Mouse (Mus musculus): ENCODE data around the gene Xdh. TPM values are rescaled to one million over a fixed set of nuclear protein-coding genes. Genes with fewer than 3 reads are reported as not detected.

The Xdh gene
- polyA plus RNA-seq (2012; rRNA removed), result 0.16 and 0.36 TPM in 2 replicates

DNA sequence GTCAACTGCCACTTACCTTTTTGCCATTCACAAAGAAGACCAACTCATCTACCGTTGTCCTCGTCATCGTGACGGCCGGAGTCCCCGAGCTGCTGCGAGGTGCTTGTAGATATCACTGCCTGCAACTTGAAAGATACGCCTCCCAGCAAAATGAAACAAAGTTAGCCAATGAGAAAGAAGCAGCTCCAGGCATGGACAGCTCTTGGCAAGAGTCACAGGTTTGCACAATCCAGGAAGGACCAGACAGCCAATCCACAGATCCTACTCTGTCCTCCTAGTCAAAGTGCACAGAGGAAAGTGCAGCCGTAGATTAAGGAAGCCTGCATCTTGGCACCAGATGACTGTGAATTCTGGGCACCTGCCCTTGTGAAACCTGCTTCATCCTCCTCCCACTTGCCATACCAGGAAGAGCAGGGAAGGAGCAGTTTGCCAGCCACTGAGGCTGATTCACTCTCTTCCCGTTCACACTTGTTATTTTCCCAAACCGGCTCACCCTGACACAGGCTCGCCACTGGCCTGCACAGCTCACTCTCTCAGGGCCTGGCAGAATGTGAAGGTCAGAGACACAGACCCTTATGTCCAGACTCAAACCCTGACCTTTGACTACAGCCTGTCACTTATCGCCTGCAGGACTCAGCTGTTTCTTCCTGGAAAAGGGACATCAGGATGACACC lies at the start of gene Xdh:
TSS of gene Xdh (minus strand) at position 135 of the 674 bp plus-strand sequence.
- DNase-seq (ENCODE audit: low read depth), result no peak
- TF ChIP-seq CTCF (IDR thresholded peaks at IDR 0.05; ENCODE audit: borderline replicate concordance, extremely low read depth, insufficient read depth, insufficient read length) (no peak), POLR2A (IDR thresholded peaks at IDR 0.05; ENCODE audit: borderline replicate concordance, extremely low read depth, insufficient read depth, insufficient read length, poor library complexity, severe bottlenecking) (no peak)

DNA sequence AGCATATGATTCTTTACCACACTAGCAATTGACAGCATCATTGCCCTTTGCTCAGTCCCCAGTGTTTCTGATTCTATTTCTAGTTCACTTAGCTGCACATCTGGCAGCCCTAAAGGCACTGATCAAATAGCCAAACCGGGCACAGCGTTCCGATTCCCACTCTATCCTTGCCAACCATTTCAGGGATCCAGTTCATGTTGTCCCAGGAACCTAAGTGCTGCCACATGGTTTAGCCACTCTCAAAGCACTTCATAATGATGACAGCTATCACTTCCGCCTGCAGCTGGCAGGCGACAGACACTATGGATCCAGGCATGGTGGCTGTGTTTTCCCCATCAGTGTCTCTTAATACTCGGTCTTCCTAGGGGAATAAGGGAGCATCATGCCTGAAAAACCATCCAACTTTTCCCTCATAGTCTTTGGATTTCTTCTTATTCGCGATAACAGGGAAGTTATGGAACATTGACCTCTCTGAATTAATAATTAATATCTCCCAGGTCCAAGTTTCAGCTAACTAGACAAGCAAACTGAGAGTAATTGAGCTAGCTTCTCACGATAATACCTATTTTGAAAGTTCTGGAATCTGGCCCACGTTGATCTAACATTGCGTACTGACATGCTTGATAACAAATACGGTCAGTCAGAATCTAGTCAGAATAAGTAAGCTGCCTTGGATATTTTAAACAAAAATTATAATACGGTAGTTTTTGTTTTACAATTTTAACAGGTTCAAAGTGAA lies 46.1 kb upstream of the Xdh start:
- no peak for DNase-seq (ENCODE audit: low read depth)
- TF ChIP-seq POLR2A (IDR thresholded peaks at IDR 0.05; ENCODE audit: borderline replicate concordance, extremely low read depth, insufficient read depth, insufficient read length, poor library complexity, severe bottlenecking) (no peak), CTCF (IDR thresholded peaks at IDR 0.05; ENCODE audit: borderline replicate concordance, extremely low read depth, insufficient read depth, insufficient read length) (no peak)

DNA sequence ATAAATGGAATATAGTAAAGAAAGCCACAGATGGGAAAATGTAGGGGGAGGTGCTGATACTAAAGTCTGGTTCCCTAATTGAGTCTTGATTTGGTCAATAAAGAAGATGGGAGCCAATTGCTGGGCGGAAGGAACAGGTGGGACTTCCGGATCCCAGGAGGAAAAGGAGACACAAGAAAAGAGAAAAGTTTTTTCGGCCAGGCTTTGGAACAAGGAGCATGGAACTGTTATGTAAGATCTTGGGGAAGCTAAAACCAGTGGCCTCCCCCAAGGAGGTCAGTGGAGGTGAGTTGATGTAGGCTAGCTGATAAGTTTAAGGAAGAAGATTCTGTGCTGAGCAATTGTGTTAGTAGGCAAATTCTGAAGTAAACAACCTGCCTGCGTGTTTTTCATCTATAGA lies 41.3 kb upstream of the Xdh start:
- TF ChIP-seq POLR2A (IDR thresholded peaks at IDR 0.05; ENCODE audit: borderline replicate concordance, extremely low read depth, insufficient read depth, insufficient read length, poor library complexity, severe bottlenecking), result no peak
- no peak for TF ChIP-seq CTCF (IDR thresholded peaks at IDR 0.05; ENCODE audit: borderline replicate concordance, extremely low read depth, insufficient read depth, insufficient read length)
- no peak for DNase-seq (ENCODE audit: low read depth)

DNA sequence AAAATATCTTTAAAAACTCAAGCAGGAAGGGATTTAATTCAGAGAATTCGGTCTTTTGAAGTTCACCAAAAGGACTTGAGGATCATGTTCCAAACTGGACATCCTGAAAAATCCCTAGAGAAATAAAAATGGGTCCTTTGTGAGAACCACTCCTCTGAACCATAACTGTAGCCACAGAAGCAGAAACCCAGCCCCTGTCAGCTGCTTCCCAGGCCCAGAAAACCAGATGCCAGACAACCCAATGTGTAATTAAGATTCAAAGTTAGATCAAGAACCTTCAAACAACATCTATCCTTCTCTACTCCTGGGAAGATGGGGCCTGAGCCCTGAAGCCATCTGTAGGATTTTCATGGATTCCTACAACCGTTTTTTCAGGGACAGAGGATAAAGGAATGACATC lies 36.6 kb upstream of the Xdh start:
- no peak for TF ChIP-seq POLR2A (IDR thresholded peaks at IDR 0.05; ENCODE audit: borderline replicate concordance, extremely low read depth, insufficient read depth, insufficient read length, poor library complexity, severe bottlenecking)
- no peak for TF ChIP-seq CTCF (IDR thresholded peaks at IDR 0.05; ENCODE audit: borderline replicate concordance, extremely low read depth, insufficient read depth, insufficient read length)
- no peak for DNase-seq (ENCODE audit: low read depth)

DNA sequence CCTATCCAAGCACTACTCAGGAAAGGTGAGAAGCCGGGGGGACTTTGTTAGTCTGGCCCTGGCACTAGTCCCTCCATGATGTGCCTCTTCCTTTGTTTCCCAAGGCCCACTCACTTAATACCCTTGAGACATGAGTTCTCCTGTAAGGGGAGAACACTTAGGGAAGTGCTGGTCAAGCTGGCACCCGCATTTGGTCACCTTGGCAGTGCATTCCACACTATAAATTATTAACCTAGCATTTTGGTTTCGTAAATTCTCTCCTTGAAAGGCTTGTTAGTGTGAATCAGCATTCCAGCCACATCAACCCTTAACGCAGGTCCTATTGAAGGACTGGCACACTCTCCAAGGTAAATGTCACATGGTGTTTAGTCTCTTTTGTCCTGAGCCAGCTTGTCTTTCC lies 35.9 kb upstream of the Xdh start:
- TF ChIP-seq POLR2A (IDR thresholded peaks at IDR 0.05; ENCODE audit: borderline replicate concordance, extremely low read depth, insufficient read depth, insufficient read length, poor library complexity, severe bottlenecking) (no peak), CTCF (IDR thresholded peaks at IDR 0.05; ENCODE audit: borderline replicate concordance, extremely low read depth, insufficient read depth, insufficient read length) (no peak)

DNA sequence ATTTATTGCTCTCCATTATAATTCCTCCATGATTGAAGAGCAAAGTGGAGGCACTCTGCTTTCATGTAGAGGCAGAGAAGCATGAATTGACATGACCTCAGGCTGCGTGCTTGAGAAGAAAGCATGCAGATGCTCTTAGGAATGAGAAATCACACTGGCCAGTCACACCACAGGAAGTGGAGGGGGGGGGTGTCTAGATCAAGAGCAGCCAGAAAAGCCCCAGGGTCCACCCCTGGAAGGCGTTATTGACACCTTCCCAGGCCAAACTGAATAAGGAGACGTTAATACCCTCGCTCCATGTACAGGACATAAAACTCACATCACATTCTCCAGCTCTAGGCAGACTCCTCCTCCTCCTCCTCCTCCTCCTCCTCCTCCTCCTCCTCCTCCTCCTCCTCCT lies 34.5 kb upstream of the Xdh start:
- no peak for TF ChIP-seq CTCF (IDR thresholded peaks at IDR 0.05; ENCODE audit: borderline replicate concordance, extremely low read depth, insufficient read depth, insufficient read length)
- TF ChIP-seq POLR2A (IDR thresholded peaks at IDR 0.05; ENCODE audit: borderline replicate concordance, extremely low read depth, insufficient read depth, insufficient read length, poor library complexity, severe bottlenecking), result no peak
- DNase-seq (ENCODE audit: low read depth), result peak; percentile 33

More for the DNA sequence above, 35.9 kb upstream of the Xdh start:
- DNase-seq (ENCODE audit: low read depth), result no peak

DNA sequence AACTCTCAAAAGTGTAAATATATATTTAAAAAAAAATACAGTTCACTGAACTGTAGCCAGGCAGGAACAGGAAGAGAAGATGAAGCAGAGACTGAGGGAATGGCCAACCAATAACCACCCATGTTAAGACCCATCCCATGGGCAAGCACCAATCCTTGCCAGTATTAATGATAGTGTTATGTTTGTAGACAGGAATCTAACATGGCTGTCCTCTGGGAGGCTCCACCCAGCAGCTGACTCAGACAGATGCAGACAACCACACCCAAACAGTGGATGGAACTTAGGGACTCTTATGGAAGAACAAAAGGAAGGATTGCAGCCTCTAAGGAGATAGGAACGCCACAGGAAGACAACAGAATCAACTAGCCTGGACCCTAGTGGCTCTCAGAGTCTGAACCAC lies 32.9 kb upstream of the Xdh start:
- no peak for DNase-seq (ENCODE audit: low read depth)
- TF ChIP-seq POLR2A (IDR thresholded peaks at IDR 0.05; ENCODE audit: borderline replicate concordance, extremely low read depth, insufficient read depth, insufficient read length, poor library complexity, severe bottlenecking) (no peak), CTCF (IDR thresholded peaks at IDR 0.05; ENCODE audit: borderline replicate concordance, extremely low read depth, insufficient read depth, insufficient read length) (no peak)

DNA sequence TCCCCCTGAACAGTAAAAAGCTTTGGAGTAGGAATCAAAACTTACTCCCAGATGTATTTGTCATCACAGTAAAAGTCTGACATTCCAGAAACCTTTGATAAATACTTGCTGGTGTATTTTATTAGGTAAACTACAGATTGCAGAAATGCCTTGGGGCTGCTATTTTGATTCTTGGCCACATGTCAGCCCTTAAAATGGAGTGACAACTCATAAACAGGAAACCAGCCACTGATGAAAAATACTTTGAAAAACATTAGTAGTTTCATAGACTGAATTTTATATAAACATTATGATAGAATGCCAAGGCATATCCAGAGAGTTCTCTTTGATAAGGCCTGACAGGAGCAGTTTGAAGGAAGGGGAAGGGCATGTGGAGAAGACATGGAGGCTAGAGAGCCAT lies 26.1 kb upstream of the Xdh start:
- no peak for TF ChIP-seq POLR2A (IDR thresholded peaks at IDR 0.05; ENCODE audit: borderline replicate concordance, extremely low read depth, insufficient read depth, insufficient read length, poor library complexity, severe bottlenecking)
- TF ChIP-seq CTCF (IDR thresholded peaks at IDR 0.05; ENCODE audit: borderline replicate concordance, extremely low read depth, insufficient read depth, insufficient read length), result no peak

DNA sequence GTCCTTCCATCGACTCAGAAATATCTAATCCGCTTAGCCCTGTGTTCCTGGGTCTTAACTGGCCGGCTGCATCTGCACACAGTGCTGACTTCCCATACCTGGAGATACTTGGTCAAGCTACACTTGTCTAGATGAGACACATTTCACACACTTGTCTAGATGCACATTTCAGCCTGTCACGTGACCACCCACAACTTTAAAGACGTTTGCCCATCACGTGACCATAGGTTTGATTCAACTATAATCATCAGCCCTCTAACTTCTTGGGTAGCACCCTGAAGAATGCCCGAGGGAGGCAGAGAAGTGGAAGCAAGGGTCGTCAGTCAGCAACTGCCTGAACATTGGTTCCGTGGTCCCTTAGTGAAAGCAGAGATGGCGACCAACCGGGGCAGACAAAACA lies 22.7 kb upstream of the Xdh start:
- no peak for TF ChIP-seq POLR2A (IDR thresholded peaks at IDR 0.05; ENCODE audit: borderline replicate concordance, extremely low read depth, insufficient read depth, insufficient read length, poor library complexity, severe bottlenecking)
- no peak for TF ChIP-seq CTCF (IDR thresholded peaks at IDR 0.05; ENCODE audit: borderline replicate concordance, extremely low read depth, insufficient read depth, insufficient read length)

More for the DNA sequence above, 26.1 kb upstream of the Xdh start:
- DNase-seq (ENCODE audit: low read depth), result no peak

DNA sequence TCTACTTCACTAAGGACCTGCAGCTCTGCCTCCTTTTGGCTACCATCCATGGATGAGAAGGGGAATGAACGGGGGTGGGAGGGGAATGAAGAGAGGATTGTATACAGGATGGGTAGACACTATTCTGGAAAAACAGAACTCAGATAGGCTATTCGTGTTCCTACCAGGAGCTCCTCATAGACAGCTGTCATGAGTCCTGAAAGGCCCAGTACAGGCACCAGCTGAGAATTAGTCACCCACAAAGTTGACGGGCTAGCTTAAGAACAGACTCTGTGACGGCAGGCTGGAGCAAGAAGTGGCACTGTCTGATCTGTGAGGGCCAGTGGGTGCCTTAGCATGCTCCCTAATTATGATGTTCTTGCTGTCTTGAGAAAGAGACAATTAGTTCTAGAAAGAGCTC lies 21.3 kb upstream of the Xdh start:
- TF ChIP-seq CTCF (IDR thresholded peaks at IDR 0.05; ENCODE audit: borderline replicate concordance, extremely low read depth, insufficient read depth, insufficient read length), result no peak
- TF ChIP-seq POLR2A (IDR thresholded peaks at IDR 0.05; ENCODE audit: borderline replicate concordance, extremely low read depth, insufficient read depth, insufficient read length, poor library complexity, severe bottlenecking), result no peak
- DNase-seq (ENCODE audit: low read depth), result no peak

More for the DNA sequence above, 22.7 kb upstream of the Xdh start:
- DNase-seq (ENCODE audit: low read depth), result no peak

DNA sequence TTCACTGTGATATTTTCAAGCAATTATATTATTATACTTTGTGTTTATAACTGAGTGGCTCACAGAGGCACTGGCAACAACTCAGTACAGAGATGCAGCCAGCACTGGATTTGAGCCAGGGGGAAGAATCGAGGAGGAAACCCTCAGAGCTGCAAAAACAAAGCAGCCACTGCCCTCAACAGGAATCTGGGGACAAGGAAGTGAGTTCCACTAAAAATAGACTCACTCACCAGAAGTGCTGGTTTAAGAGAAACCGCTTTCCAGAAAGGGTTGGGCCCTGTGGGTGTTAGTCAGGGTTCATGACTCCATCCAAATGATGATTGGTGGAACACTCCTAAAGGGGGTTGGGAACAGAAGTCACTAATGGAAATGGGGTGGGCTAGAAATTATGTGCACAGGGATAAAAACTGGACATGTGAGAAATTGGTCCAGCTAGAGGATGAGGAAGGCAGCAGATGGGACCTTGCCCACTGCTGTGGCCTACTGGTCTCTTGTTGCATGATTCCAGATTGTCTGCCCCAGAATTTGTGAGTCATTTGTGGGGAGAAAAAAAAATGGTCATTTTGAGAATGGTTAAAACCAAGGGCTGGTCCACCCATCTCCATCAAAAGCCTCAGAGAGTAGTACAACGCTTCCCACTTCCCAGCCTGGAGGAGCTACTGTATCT lies 20.5 kb upstream of the Xdh start:
- TF ChIP-seq POLR2A (IDR thresholded peaks at IDR 0.05; ENCODE audit: borderline replicate concordance, extremely low read depth, insufficient read depth, insufficient read length, poor library complexity, severe bottlenecking) (no peak), CTCF (IDR thresholded peaks at IDR 0.05; ENCODE audit: borderline replicate concordance, extremely low read depth, insufficient read depth, insufficient read length) (no peak)
- peak; percentile 11 for DNase-seq (ENCODE audit: low read depth)
